Mouse (Mus musculus) CH12.LX (cell line): ENCODE data around the gene Atrip. TPM values are rescaled to one million over a fixed set of nuclear protein-coding genes. Genes with fewer than 3 reads are reported as not detected.

Experiments used
- DNase-seq: peaks from one replicate; pipeline ENCODE4 v3.0.0-alpha.2; 2013; ENCODE audit errors: extremely low read depth
- H3K27ac ChIP-seq: 2 replicates; pipeline ENCODE4 v1.5.1; 2012; ENCODE audit warnings: low read depth, mild to moderate bottlenecking, control low read depth, moderate library complexity; ENCODE audit not compliant: insufficient read depth
- H3K27me3 ChIP-seq: replicated peaks from 2 replicates; pipeline ENCODE3; 2012; ENCODE audit warnings: inconsistent platforms
- H3K36me3 ChIP-seq, 2 experiments: replicated peaks in 1 of 2; 2 replicates each; pipeline versions ENCODE3 to v1.6.1; 2012; ENCODE audit warnings: inconsistent platforms in 1 of 2, low read length in 1 of 2, mild to moderate bottlenecking in 1 of 2, mixed read lengths in 1 of 2, moderate library complexity in 1 of 2; ENCODE audit not compliant: control insufficient read depth in 1 of 2, insufficient read depth in 1 of 2
- H3K4me1 ChIP-seq, 2 experiments: 2 replicates each; pipeline ENCODE4 v1.6.1; 2012; ENCODE audit warnings: inconsistent platforms in 1 of 2, moderate library complexity in 1 of 2; ENCODE audit not compliant: insufficient read depth in 2 of 2, control insufficient read depth in 1 of 2
- H3K4me2 ChIP-seq: 2 replicates; pipeline ENCODE4 v1.6.1; 2012; ENCODE audit warnings: low read depth, mild to moderate bottlenecking, control low read depth; ENCODE audit not compliant: poor library complexity, insufficient read depth, severe bottlenecking
- H3K4me3 ChIP-seq, 3 experiments: fragments of 150-350 bp in 1 of 3; sonication (generic) in 1 of 3; replicated peaks in 1 of 3; 2 replicates each; pipeline versions ENCODE3 to v1.5.1; 2011 to 2012; ENCODE audit warnings: low read depth in 2 of 3, low read length in 2 of 3, mild to moderate bottlenecking in 2 of 3, moderate library complexity in 2 of 3, control low read depth in 1 of 3, improper control_type of control experiment in 1 of 3, inconsistent platforms in 1 of 3, mixed read lengths in 1 of 3; ENCODE audit not compliant: poor library complexity in 1 of 3
- H3K79me2 ChIP-seq: replicated peaks from 2 replicates; pipeline ENCODE4 v1.6.1; 2012; ENCODE audit warnings: mild to moderate bottlenecking, moderate library complexity; ENCODE audit not compliant: control insufficient read depth, poor library complexity, insufficient read depth, severe bottlenecking; ENCODE audit errors: extremely low read depth
- H3K9ac ChIP-seq: 2 replicates; pipeline ENCODE4 v1.6.1; 2012; ENCODE audit warnings: low read depth, mild to moderate bottlenecking, control low read depth, moderate library complexity; ENCODE audit not compliant: insufficient read depth
- H3K9me3 ChIP-seq: replicated peaks from 2 replicates; pipeline ENCODE3; 2012; ENCODE audit warnings: low read length, inconsistent platforms, mixed read lengths
- BHLHE40 ChIP-seq: IDR thresholded peaks from 2 replicates; pipeline ENCODE4 v1.6.1; 2011; ENCODE audit warnings: mild to moderate bottlenecking, low read depth, low read length, improper control_type of control experiment
- CHD1 ChIP-seq: IDR thresholded peaks from 2 replicates; pipeline ENCODE4 v1.6.1; 2012; ENCODE audit warnings: low read depth, low read length, improper control_type of control experiment, inconsistent platforms
- CHD2 ChIP-seq: IDR thresholded peaks from 2 replicates; pipeline ENCODE4 v1.6.1; 2011; ENCODE audit warnings: low read length, improper control_type of control experiment
- CTCF ChIP-seq, 2 experiments: IDR thresholded peaks in 1 of 2; conservative IDR thresholded peaks in 1 of 2; 2 replicates each; pipeline ENCODE4 v1.5.1; 2011 to 2012; ENCODE audit warnings: low read depth in 2 of 2, low read length in 2 of 2, improper control_type of control experiment in 1 of 2, inconsistent platforms in 1 of 2, mild to moderate bottlenecking in 1 of 2, moderate library complexity in 1 of 2
- ELF1 ChIP-seq: IDR thresholded peaks from 2 replicates; pipeline ENCODE4 v1.6.1; 2014; ENCODE audit warnings: low read depth, mild to moderate bottlenecking, inconsistent platforms, low read length, improper control_type of control experiment
- EP300 ChIP-seq: IDR thresholded peaks from 2 replicates; pipeline ENCODE4 v1.6.1; 2011; ENCODE audit warnings: low read length, improper control_type of control experiment
- ETS1 ChIP-seq: conservative IDR thresholded peaks from 2 replicates; pipeline ENCODE4 v1.6.1; 2012; ENCODE audit warnings: low read depth, mild to moderate bottlenecking, inconsistent platforms, low read length, improper control_type of control experiment, moderate library complexity
- JUND ChIP-seq: conservative IDR thresholded peaks from 2 replicates; pipeline ENCODE4 v1.6.1; 2011; ENCODE audit warnings: low read depth, low read length, improper control_type of control experiment
- MAX ChIP-seq: IDR thresholded peaks from 2 replicates; pipeline ENCODE4 v1.6.1; 2011; ENCODE audit warnings: low read length, improper control_type of control experiment
- MAZ ChIP-seq: IDR thresholded peaks from 2 replicates; pipeline ENCODE4 v1.6.1; 2012; ENCODE audit warnings: low read depth, mild to moderate bottlenecking, inconsistent platforms, low read length, improper control_type of control experiment, moderate library complexity
- MEF2A ChIP-seq: IDR thresholded peaks from 2 replicates; pipeline ENCODE4 v1.6.1; 2014; ENCODE audit warnings: low read depth, mild to moderate bottlenecking, inconsistent platforms, low read length, improper control_type of control experiment, borderline replicate concordance
- MXI1 ChIP-seq: IDR thresholded peaks from 2 replicates; pipeline ENCODE4 v1.6.1; 2011; ENCODE audit warnings: mild to moderate bottlenecking, low read depth, low read length, improper control_type of control experiment
- NRF1 ChIP-seq: IDR thresholded peaks from 2 replicates; pipeline ENCODE4 v1.6.1; 2014; ENCODE audit warnings: low read depth, mild to moderate bottlenecking, inconsistent platforms, low read length, improper control_type of control experiment, moderate library complexity
- RAD21 ChIP-seq: IDR thresholded peaks from 2 replicates; pipeline ENCODE4 v1.6.1; 2011; ENCODE audit warnings: low read depth, mild to moderate bottlenecking, low read length, improper control_type of control experiment, moderate library complexity
- RCOR1 ChIP-seq: conservative IDR thresholded peaks from 2 replicates; pipeline ENCODE4 v1.6.1; 2012; ENCODE audit warnings: low read depth, mild to moderate bottlenecking, inconsistent platforms, low read length, improper control_type of control experiment
- SMC3 ChIP-seq: IDR thresholded peaks from 2 replicates; pipeline ENCODE4 v1.6.1; 2011; ENCODE audit warnings: low read depth, low read length, improper control_type of control experiment
- TBP ChIP-seq: conservative IDR thresholded peaks from 2 replicates; pipeline ENCODE4 v1.6.1; 2011; ENCODE audit warnings: low read depth, low read length, improper control_type of control experiment
- TCF12 ChIP-seq: IDR thresholded peaks from 2 replicates; pipeline ENCODE4 v1.6.1; 2014; ENCODE audit warnings: low read depth, mild to moderate bottlenecking, inconsistent platforms, low read length, improper control_type of control experiment
- UBTF ChIP-seq: IDR thresholded peaks from 2 replicates; pipeline ENCODE4 v1.6.1; 2012; ENCODE audit warnings: low read depth, mild to moderate bottlenecking, inconsistent platforms, low read length, improper control_type of control experiment, moderate library complexity
- ZC3H11A ChIP-seq: IDR thresholded peaks from 2 replicates; pipeline ENCODE4 v1.6.1; 2012; ENCODE audit warnings: low read depth, mild to moderate bottlenecking, inconsistent platforms, low read length, improper control_type of control experiment
- ZNF384 ChIP-seq: IDR thresholded peaks from 2 replicates; pipeline ENCODE4 v1.6.1; 2012; ENCODE audit warnings: low read depth, low read length, improper control_type of control experiment, inconsistent platforms
- dilution Hi-C: fragments of 300-500 bp; cut with MboI; formaldehyde crosslinking; loops from 2 replicates; pipeline ENCODE4 v1.14.3; 2020; ENCODE audit warnings: low sequenced_read_pairs; ENCODE audit not compliant: extremely low pct_unique_long_range_greater_than_20kb, extremely low pct_ligation_motif_present
- in situ Hi-C: fragments of 300-500 bp; cut with MboI; formaldehyde crosslinking; loops from 3 replicates; pipeline ENCODE4 v1.14.3; 2019; ENCODE audit warnings: low sequenced_read_pairs, low pct_ligation_motif_present, low pct_unique_long_range_greater_than_20kb, mixed read lengths
- polyA plus RNA-seq: library from polyadenylated mRNA; unstranded; fragments of >175 nt; gene quantifications from 2 replicates; pipeline ENCODE4 v1.2.1, GENCODE M21; 2012; ENCODE audit warnings: low read depth; ENCODE audit not compliant: insufficient read length
- total RNA-seq, 2 experiments: library from RNA; depleted of rRNA; stranded (reverse); fragments of 300-350 nt in 1 of 2; fragments of >200 nt in 1 of 2; gene quantifications; 2 replicates each; pipeline ENCODE4 v1.2.3; 2012 to 2014

Gene Atrip
- total and polyA plus RNA-seq, 3 experiments = 17.6 to 24.1 (median 18.0) TPM

DNA sequence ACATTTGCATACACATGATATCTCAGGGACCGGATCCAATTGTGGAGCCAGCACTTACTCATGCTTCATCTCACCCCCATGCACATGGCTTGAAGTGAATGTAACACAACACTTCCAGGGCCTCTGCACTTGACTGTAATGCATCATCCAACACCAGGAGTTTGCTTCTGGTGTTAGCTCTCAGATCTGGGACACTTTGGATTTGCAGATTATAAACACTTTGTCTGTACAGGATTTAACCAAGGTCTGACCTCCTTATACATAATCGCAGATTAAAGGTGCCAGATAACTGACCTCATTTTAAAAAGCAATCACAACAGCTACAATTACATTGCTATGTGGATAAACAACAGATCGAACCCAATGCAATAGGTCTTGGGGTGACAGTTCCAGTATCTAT is 6.6 kb upstream of the Atrip start:
- Histone ChIP-seq H3K27ac (no peak overlapping the region), H3K27me3 (no peaks in the 10 kb centered on the region), H3K36me3 (peaks cover 9 to 37% of the 10 kb centered on the region in 2 experiments), H3K4me2 (peak overlapping the region; percentile 79; the same call in 1 of the 2 replicates), H3K4me3 (no peak overlapping the region), H3K4me1 (peaks cover 2 to 32% of the 10 kb centered on the region in 2 experiments; a peak in 3 of 4 replicates), H3K79me2 (peaks cover 27% of the 10 kb centered on the region), H3K9me3 (no peaks in the 10 kb centered on the region), H3K9ac (0 out of 2 replicates have a peak overlapping the region, but pooled peaks have one; percentile 87)
- no peak for TF ChIP-seq ZNF384
- no peak for TF ChIP-seq CHD1
- TF ChIP-seq ETS1 = no peak
- TF ChIP-seq RCOR1 = no peak
- TF ChIP-seq MXI1 = no peak
- TF ChIP-seq EP300 = no peak
- TF ChIP-seq ZC3H11A = no peak
- TF ChIP-seq TCF12 = no peak
- no peak for DNase-seq
- in situ Hi-C loops (loop anchor here (5.0 kb wide), 1 partner anchor 37 kb away; no protein-coding TSS in a partner anchor), dilution Hi-C loops (no loop called here)

DNA sequence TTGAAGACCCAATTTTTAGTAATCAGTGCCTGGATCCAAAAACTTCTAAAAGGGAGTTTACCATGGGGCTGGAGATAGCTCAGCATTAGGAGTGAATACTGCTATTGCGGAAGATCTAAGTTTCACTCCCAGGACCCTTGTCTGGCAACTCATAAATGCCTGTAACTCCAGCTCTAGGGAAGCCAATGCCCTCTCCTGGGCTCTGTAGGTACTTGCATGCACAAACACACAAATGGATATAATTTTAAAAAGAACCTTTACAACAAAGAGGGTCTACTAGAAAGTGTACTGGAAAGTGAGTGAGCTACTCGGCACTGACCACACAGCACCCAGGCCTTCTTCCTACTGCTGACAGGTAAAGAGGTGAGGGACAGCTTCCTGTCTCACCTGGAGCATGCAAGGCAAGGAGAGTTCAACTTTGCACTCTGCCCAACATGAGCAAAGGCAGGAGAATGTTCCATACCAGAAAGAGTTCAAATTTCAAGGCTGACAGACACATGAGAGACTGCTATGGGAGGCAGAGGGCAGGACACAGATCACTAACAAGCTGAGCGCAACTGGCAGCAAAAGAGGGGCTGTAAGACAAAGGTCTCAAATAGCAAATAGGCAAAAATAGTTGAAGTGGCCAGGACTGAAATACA is 5.7 kb downstream of the Atrip start:
- Histone ChIP-seq H3K9me3 (no peaks in the 10 kb centered on the region), H3K36me3 (peaks cover 60 to 86% of the 10 kb centered on the region in 2 experiments), H3K79me2 (peaks cover 16% of the 10 kb centered on the region), H3K27ac (no peak overlapping the region), H3K9ac (no peak overlapping the region)
- DNase-seq = no peak
- TF ChIP-seq NRF1 (no peak), JUND (no peak), SMC3 (peak; percentile 32), RAD21 (peak; percentile 34), TBP (no peak), BHLHE40 (no peak), UBTF (no peak), MAX (no peak), MEF2A (no peak), MAZ (no peak), ELF1 (no peak), CHD2 (no peak), CTCF (conservative IDR thresholded peaks at IDR 0.05 in 1 of 2, IDR thresholded peaks at IDR 0.05 in 1 of 2; ENCODE audit: low read depth in 2 of 2, low read length in 2 of 2) (peak in 1 of 2 experiments; percentile 58; a peak in 2 of 4 replicates)
- TF ChIP-seq, all 38 proteins: peak for 3
- in situ Hi-C loops = no loop called here
- Histone ChIP-seq H3K27me3 (no peaks in the 10 kb centered on the region), H3K4me3 (no peak overlapping the region), H3K4me1 (peaks cover 2 to 15% of the 10 kb centered on the region in 2 experiments; a peak in 2 of 4 replicates), H3K4me2 (no peak overlapping the region)
- dilution Hi-C loops = no loop called here
